Mouse (Mus musculus) myocyte (in vitro differentiated cells): ENCODE results near the gene Pdgfd. TPM values are rescaled to one million over a fixed set of nuclear protein-coding genes. Genes with fewer than 3 reads are reported as not detected.
"Not testable (repeated sequence)": the region's sequence is repeated elsewhere in the genome, so short reads cannot be mapped to it uniquely, and the experiment has no call there.

Experiments used
- H3K27me3 ChIP-seq: one replicate; pipeline ENCODE4 v1.6.1; 2011; ENCODE audit not compliant: control insufficient read depth, insufficient read depth, insufficient read length
- H3K36me3 ChIP-seq: one replicate; pipeline ENCODE4 v1.6.1; 2011; ENCODE audit not compliant: control insufficient read depth, insufficient read depth
- H3K4me2 ChIP-seq: one replicate; pipeline ENCODE4 v1.6.1; 2011; ENCODE audit warnings: low read depth, control low read depth
- H3K4me3 ChIP-seq: one replicate; pipeline ENCODE4 v1.5.1; 2011; ENCODE audit warnings: mild to moderate bottlenecking, control low read depth, moderate library complexity
- H3K79me2 ChIP-seq: one replicate; pipeline ENCODE4 v1.6.1; 2011; ENCODE audit not compliant: control insufficient read depth, insufficient read depth
- H3ac ChIP-seq: one replicate; pipeline ENCODE4 v1.6.1; 2011; ENCODE audit not compliant: control insufficient read depth, insufficient read length
- CEBPB ChIP-seq: IDR thresholded peaks from 2 replicates; pipeline ENCODE4 v1.6.1; 2011; ENCODE audit warnings: mild to moderate bottlenecking, moderate library complexity; ENCODE audit not compliant: poor library complexity, insufficient read depth, severe bottlenecking
- E2F4 ChIP-seq: IDR thresholded peaks from one replicate; pipeline ENCODE4 v1.6.1; 2011; ENCODE audit warnings: mild to moderate bottlenecking, control low read depth, moderate library complexity; ENCODE audit not compliant: insufficient read depth
- MAX ChIP-seq: IDR thresholded peaks from one replicate; pipeline ENCODE4 v1.6.1; 2011; ENCODE audit warnings: low read depth, mild to moderate bottlenecking, control low read depth
- MYOD1 ChIP-seq, 3 experiments: IDR thresholded peaks; one replicate each; pipeline ENCODE4 v1.6.1; 2011; ENCODE audit warnings: control low read depth in 2 of 3, low read depth in 2 of 3, mild to moderate bottlenecking in 2 of 3, moderate library complexity in 1 of 3; ENCODE audit not compliant: insufficient read length in 2 of 3, control insufficient read depth in 1 of 3
- MYOG ChIP-seq, 3 experiments: IDR thresholded peaks; one replicate each; pipeline ENCODE4 v1.6.1; 2011; ENCODE audit warnings: control low read depth in 2 of 3, low read depth in 2 of 3, mild to moderate bottlenecking in 2 of 3; ENCODE audit not compliant: insufficient read length in 2 of 3, control insufficient read depth in 1 of 3, insufficient read depth in 1 of 3
- POLR2A ChIP-seq: IDR thresholded peaks from one replicate; pipeline ENCODE4 v1.6.1; 2011; ENCODE audit warnings: low read depth, mild to moderate bottlenecking, control low read depth, moderate library complexity; ENCODE audit not compliant: insufficient read length
- POLR2AphosphoS2 ChIP-seq: IDR thresholded peaks from one replicate; pipeline ENCODE4 v1.6.1; 2011; ENCODE audit warnings: low read depth, control low read depth; ENCODE audit not compliant: insufficient read length
- REST ChIP-seq: IDR thresholded peaks from one replicate; pipeline ENCODE4 v1.6.1; 2011; ENCODE audit warnings: mild to moderate bottlenecking, control low read depth, moderate library complexity; ENCODE audit not compliant: insufficient read depth, insufficient read length
- SRF ChIP-seq: IDR thresholded peaks from one replicate; pipeline ENCODE4 v1.6.1; 2011; ENCODE audit warnings: low read depth; ENCODE audit not compliant: control insufficient read depth, insufficient read length
- TCF12 ChIP-seq: IDR thresholded peaks from one replicate; pipeline ENCODE4 v1.6.1; 2011; ENCODE audit warnings: mild to moderate bottlenecking, control low read depth; ENCODE audit not compliant: poor library complexity, insufficient read depth, severe bottlenecking
- TCF3 ChIP-seq: IDR thresholded peaks from one replicate; pipeline ENCODE4 v1.6.1; 2011; ENCODE audit warnings: low read depth, control low read depth; ENCODE audit not compliant: insufficient read length
- USF1 ChIP-seq: IDR thresholded peaks from one replicate; pipeline ENCODE4 v1.6.1; 2011; ENCODE audit warnings: low read depth, mild to moderate bottlenecking, control low read depth, moderate library complexity
- polyA plus RNA-seq: library from polyadenylated mRNA; unstranded; fragments of >200 nt; fragmentation: generic; extraction: Trizol; gene quantifications from one replicate; pipeline ENCODE4 v1.2.1, GENCODE M21; 2012; ENCODE audit warnings: missing spikeins

The Pdgfd gene
- polyA plus RNA-seq, 1 experiment: 1.3 TPM

- H3K79me2 ChIP-seq: no peaks in the 10 kb centered on the region
- no peak overlapping the region for H3K4me2 ChIP-seq
- no peak overlapping the region for H3K4me3 ChIP-seq
- H3ac ChIP-seq: no peak overlapping the region
- TF ChIP-seq MAX: no peak
- no peak for TF ChIP-seq MYOD1 (IDR thresholded peaks at IDR 0.05; ENCODE audit: control insufficient read depth in 1 of 3, insufficient read length in 2 of 3, low read depth in 2 of 3)
- no peak for TF ChIP-seq REST
- TF ChIP-seq CEBPB: no peak
- no peak for TF ChIP-seq TCF12
- TF ChIP-seq E2F4: no peak
- no peak for TF ChIP-seq TCF3
- no peak for TF ChIP-seq SRF
- no peak for TF ChIP-seq MYOG (IDR thresholded peaks at IDR 0.05; ENCODE audit: control insufficient read depth in 1 of 3, insufficient read depth in 1 of 3, insufficient read length in 2 of 3, low read depth in 2 of 3)
- no peak for TF ChIP-seq POLR2AphosphoS2
- TF ChIP-seq POLR2A: no peak
- H3K36me3 ChIP-seq: no peaks in the 10 kb centered on the region
- no peaks in the 10 kb centered on the region for H3K27me3 ChIP-seq
Observed at GRCm38 (mm10) chr9:6182307-6182923, 14.0 kb downstream of the Pdgfd start.

- Histone ChIP-seq H3K27me3 (no peaks in the 10 kb centered on the region), H3K79me2 (no peaks in the 10 kb centered on the region), H3K4me2 (no peak overlapping the region), H3K36me3 (no peaks in the 10 kb centered on the region), H3K4me3 (no peak overlapping the region), H3ac (no peak overlapping the region)
- no peak for TF ChIP-seq POLR2A
- no peak for TF ChIP-seq CEBPB
- no peak for TF ChIP-seq MAX
- no peak for TF ChIP-seq SRF
- TF ChIP-seq MYOG (IDR thresholded peaks at IDR 0.05; ENCODE audit: control insufficient read depth in 1 of 3, insufficient read depth in 1 of 3, insufficient read length in 2 of 3, low read depth in 2 of 3): no peak
- no peak for TF ChIP-seq E2F4
- no peak for TF ChIP-seq MYOD1 (IDR thresholded peaks at IDR 0.05; ENCODE audit: control insufficient read depth in 1 of 3, insufficient read length in 2 of 3, low read depth in 2 of 3)
- no peak for TF ChIP-seq REST
- no peak for TF ChIP-seq POLR2AphosphoS2
- TF ChIP-seq USF1: no peak
- TF ChIP-seq TCF12: no peak
- TF ChIP-seq TCF3: no peak
Observed at GRCm38 (mm10) chr9:6187955-6188354, 19.6 kb downstream of the Pdgfd start.

- Histone ChIP-seq H3K4me2 (no peak overlapping the region), H3K27me3 (no peaks in the 10 kb centered on the region), H3ac (no peak overlapping the region), H3K4me3 (no peak overlapping the region), H3K36me3 (no peaks in the 10 kb centered on the region), H3K79me2 (no peaks in the 10 kb centered on the region)
- TF ChIP-seq E2F4: no peak
- TF ChIP-seq SRF: no peak
Observed at GRCm38 (mm10) chr9:6193352-6193751, 25.0 kb downstream of the Pdgfd start.

GRCm38 (mm10) chr9:6212862-6213261, 44.5 kb downstream of the Pdgfd start:
- no peak overlapping the region for H3K4me2 ChIP-seq
- TF ChIP-seq REST: peak; percentile 16
- peak; percentile 64 to 85 (median 75) for TF ChIP-seq MYOG (IDR thresholded peaks at IDR 0.05; ENCODE audit: control insufficient read depth in 1 of 3, insufficient read depth in 1 of 3, insufficient read length in 2 of 3, low read depth in 2 of 3)
- TF ChIP-seq POLR2AphosphoS2: no peak
- peak; percentile 92 for TF ChIP-seq TCF12
- no peak for TF ChIP-seq USF1
- peak; percentile 87 for TF ChIP-seq TCF3
- peak; percentile 72 to 96 (median 92) for TF ChIP-seq MYOD1 (IDR thresholded peaks at IDR 0.05; ENCODE audit: control insufficient read depth in 1 of 3, insufficient read length in 2 of 3, low read depth in 2 of 3)

GRCm38 (mm10) chr9:6217505-6217904, 49.1 kb downstream of the Pdgfd start:
- H3K79me2 ChIP-seq: no peaks in the 10 kb centered on the region
- H3K27me3 ChIP-seq: no peaks in the 10 kb centered on the region
- no peaks in the 10 kb centered on the region for H3K36me3 ChIP-seq
- TF ChIP-seq MAX (no peak), MYOD1 (IDR thresholded peaks at IDR 0.05; ENCODE audit: control insufficient read depth in 1 of 3, insufficient read length in 2 of 3, low read depth in 2 of 3) (no peak), POLR2A (no peak), POLR2AphosphoS2 (no peak), TCF3 (no peak), USF1 (no peak), CEBPB (no peak), E2F4 (no peak), REST (no peak), MYOG (IDR thresholded peaks at IDR 0.05; ENCODE audit: control insufficient read depth in 1 of 3, insufficient read depth in 1 of 3, insufficient read length in 2 of 3, low read depth in 2 of 3) (no peak)
- H3K4me3 ChIP-seq: no peak overlapping the region
- no peak overlapping the region for H3K4me2 ChIP-seq
- no peak overlapping the region for H3ac ChIP-seq

More at GRCm38 (mm10) chr9:6212862-6213261, 44.5 kb downstream of the Pdgfd start:
- Histone ChIP-seq H3ac (no peak overlapping the region), H3K27me3 (no peaks in the 10 kb centered on the region), H3K79me2 (no peaks in the 10 kb centered on the region), H3K4me3 (no peak overlapping the region), H3K36me3 (no peaks in the 10 kb centered on the region)

- not testable (repeated sequence) for H3ac ChIP-seq, H3K4me2 ChIP-seq, H3K27me3 ChIP-seq, H3K79me2 ChIP-seq, H3K4me3 ChIP-seq, H3K36me3 ChIP-seq
Observed at GRCm38 (mm10) chr9:6235982-6236381, 67.6 kb downstream of the Pdgfd start.
